Mouse (Mus musculus): ENCODE results near the gene Prrc2a. TPM values are rescaled to one million over a fixed set of nuclear protein-coding genes. Genes with fewer than 3 reads are reported as not detected.

Prrc2a gene
- polyA plus RNA-seq (2014; fragmentation: Illumina TruSeq; extraction: RNeasy Lipid Tissue Mini Kit (QIAGEN cat#74804); ENCODE audit: insufficient read depth, low read depth, low replicate concordance) = 149 TPM

GRCm38 (mm10) chr17:35164568-35165450 lies at the start of gene Prrc2a:
Gene Prrc2a, minus strand, starts transcription at chr17:35164897.

GRCm38 (mm10) chr17:35204494-35205379 lies 40.0 kb upstream of the Prrc2a start, which contains the start of gene Lta:
Gene Lta, minus strand, starts transcription at chr17:35205351.

GRCm38 (mm10) chr17:35201787-35202186 lies 37.1 kb upstream of the Prrc2a start, which contains the start of gene Tnf:
Gene Tnf, minus strand, starts transcription at chr17:35202007.

GRCm38 (mm10) chr17:35193881-35194843 lies 29.5 kb upstream of the Prrc2a start, which contains the start of gene Ltb:
Gene Ltb, plus strand, starts transcription at chr17:35194439.

GRCm38 (mm10) chr17:35187959-35188610 lies 23.4 kb upstream of the Prrc2a start, which contains the start of gene Lst1:
Gene Lst1, minus strand, starts transcription at chr17:35188439.

GRCm38 (mm10) chr17:35175968-35176367 lies 11.3 kb upstream of the Prrc2a start, which contains the start of gene Aif1:
Gene Aif1, minus strand, starts transcription at chr17:35176068.

GRCm38 (mm10) chr17:35134801-35135590 lies 29.7 kb downstream of the Prrc2a start, which contains the start of gene Bag6:
Gene Bag6, plus strand, starts transcription at chr17:35135178.

GRCm38 (mm10) chr17:35131500-35132173 lies 33.1 kb downstream of the Prrc2a start, which contains the start of gene Apom:
Gene Apom, minus strand, starts transcription at chr17:35132050.

GRCm38 (mm10) chr17:35126206-35126611 lies 38.5 kb downstream of the Prrc2a start, which contains the start of gene D17H6S53E:
Gene D17H6S53E, plus strand, starts transcription at chr17:35126373.

GRCm38 (mm10) chr17:35121871-35122303 lies 42.8 kb downstream of the Prrc2a start, which contains the start of gene Csnk2b:
Gene Csnk2b, minus strand, starts transcription at chr17:35122053.

GRCm38 (mm10) chr17:35121143-35121799 lies 43.4 kb downstream of the Prrc2a start, which contains the start of gene Gpank1:
Gene Gpank1, plus strand, starts transcription at chr17:35121455.

GRCm38 (mm10) chr17:35115046-35116019 lies 49.4 kb downstream of the Prrc2a start, which contains the start of gene Ly6g5b:
Gene Ly6g5b, minus strand, starts transcription at chr17:35115428.

GRCm38 (mm10) chr17:35108097-35108496 lies 56.6 kb downstream of the Prrc2a start, which contains the start of gene Ly6g5c:
Gene Ly6g5c, plus strand, starts transcription at chr17:35108279.

Data from lung, adult 10 weeks (tissue).